Mouse (Mus musculus): ENCODE data around the gene Xbp1. TPM values are rescaled to one million over a fixed set of nuclear protein-coding genes. Genes with fewer than 3 reads are reported as not detected.

Gene Xbp1
- total RNA-seq, 1 experiment from 2014 or later: 124 TPM

DNA sequence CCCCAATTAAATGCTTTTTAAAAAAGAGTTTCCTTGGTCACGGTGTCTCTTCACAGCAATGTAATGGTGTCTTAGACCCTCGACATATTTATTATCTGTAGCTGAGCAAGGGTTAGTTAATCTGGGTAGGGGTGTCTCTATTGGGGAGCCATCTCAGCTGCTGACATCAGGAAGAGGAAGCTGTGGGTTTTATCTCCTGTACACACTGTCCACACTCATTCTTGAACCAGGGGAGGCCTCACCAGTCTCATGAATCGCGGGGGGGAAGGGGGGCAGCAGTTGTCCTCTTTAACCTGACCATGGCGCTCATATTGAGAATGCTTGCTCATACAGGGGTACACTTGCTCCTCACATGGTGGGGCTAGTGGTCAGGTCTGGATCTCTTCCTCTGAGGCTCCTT is 47.6 kb downstream of the Xbp1 start:
- DNase-seq: no peak

DNA sequence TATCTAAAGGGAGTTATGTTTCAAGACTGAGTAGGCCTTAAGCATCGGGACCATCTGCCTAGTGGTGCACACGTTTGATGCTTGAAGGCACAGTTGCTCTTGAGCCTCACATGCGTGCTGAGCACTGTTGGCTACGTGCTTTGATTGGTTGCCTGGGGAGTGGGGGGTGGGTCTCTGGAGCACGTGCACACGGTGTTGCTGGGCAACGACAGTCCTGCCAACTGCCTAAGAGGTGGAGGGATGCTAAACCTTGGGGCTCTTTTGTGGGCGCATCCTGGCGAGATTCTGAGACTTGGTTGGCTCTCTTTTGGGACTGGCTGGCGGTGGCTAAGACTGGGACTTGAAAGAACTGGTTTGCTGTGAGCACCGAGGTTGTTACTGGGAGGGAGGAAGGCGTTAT is 49.0 kb downstream of the Xbp1 start, which contains the start of gene Ankrd36:
Ankrd36 (plus strand) TSS at position 211 of the 400 bp plus-strand sequence.
- DNase-seq: no peak

DNA sequence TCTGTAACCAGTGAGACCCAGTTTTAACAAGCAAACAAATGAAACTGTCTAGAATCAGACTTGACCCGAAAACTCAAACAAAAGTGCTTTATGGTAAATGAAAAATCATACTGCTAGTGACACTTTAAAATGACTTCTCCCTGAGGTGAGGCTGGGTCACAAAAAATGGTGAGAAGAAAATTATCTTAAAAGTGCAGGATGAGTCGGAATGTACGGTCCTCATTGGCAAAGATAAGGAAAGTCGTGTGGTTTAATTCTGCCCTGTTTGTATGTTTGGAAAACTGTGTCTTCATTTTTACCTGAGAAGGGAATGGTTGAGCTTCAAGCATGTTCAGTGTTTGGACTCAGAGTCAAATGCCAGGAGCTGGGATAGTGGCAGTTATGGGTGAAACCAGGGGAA is 51.4 kb downstream of the Xbp1 start:
- no peak for DNase-seq

DNA sequence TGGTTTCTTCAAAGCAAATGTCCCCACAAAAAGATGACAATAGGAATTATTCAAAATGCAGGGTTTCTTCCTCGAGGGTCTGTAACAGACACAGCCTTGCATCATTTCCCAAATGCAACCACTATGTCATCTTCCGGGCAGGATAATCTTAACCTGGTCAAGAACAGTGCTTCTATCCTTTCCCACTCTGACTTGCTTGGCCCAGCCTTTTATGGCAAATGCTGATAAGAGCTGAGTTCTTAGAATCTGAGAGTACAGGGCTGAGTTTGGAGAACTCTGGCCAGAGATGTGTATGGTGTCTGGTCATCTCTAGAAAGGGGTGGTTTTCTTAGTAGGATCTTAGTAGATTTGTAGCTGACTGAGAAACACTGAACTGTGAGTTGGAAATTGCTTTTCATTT is 53.4 kb downstream of the Xbp1 start:
- no peak for DNase-seq

DNA sequence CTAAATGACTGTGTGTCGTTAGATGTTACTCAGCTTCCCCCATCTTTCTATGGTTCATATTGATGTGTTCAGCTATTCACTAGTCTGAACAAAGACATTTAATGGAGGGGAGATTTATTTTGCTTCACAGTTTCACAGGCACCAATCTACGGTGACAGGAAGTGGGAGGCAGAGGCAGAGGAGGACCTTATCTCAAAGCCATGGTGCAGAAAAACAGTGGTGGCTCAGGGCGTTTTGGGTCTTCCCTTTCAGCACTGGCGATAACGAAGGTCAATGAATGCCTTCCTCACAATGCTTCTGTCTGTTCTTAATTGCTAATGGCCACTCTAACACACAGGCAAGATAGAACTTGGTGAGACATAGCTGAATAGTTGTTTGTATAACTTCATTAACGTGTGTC is 54.6 kb downstream of the Xbp1 start:
- DNase-seq: no peak

Other genes with a start within 250 kb of the Xbp1 start
- 25.0 and 26.2 TPM in 2 replicates for gene Znrf3, start 75.8 kb upstream of the Xbp1 start, total RNA-seq (2021)
- 22.5 and 24.4 TPM in 2 replicates for gene Ccdc117, start 21.5 kb downstream of the Xbp1 start, total RNA-seq (2021)
- gene Ankrd36, start 49.0 kb downstream of the Xbp1 start, total RNA-seq (2021): not detected in 2 replicates
- gene Mrps24, start 195.0 kb downstream of the Xbp1 start, total RNA-seq (2021): 148 and 152 TPM in 2 replicates
- gene Urgcp, start 241.7 kb downstream of the Xbp1 start, total RNA-seq (2021): 56.0 and 56.9 TPM in 2 replicates

All from adrenal gland, postnatal 14 days (tissue).